Mouse (Mus musculus) adrenal gland, postnatal 4 days (tissue): Measurements from ENCODE around the gene Syne1. TPM values are rescaled to one million over a fixed set of nuclear protein-coding genes. Genes with fewer than 3 reads are reported as not detected.

Experiments used
- DNase-seq, 2 experiments: peaks; one replicate each; pipeline ENCODE4 v3.0.0; 2021 to 2022; ENCODE audit warnings: low spot score in 2 of 2, mixed read lengths in 2 of 2
- total RNA-seq, 2 experiments: library from RNA; stranded (reverse); gene quantifications; 2 replicates each; pipeline ENCODE4 v1.2.3; 2021

Syne1 gene
- total RNA-seq, 2 experiments from 2014 or later: 24.9 to 25.9 TPM

- no peak for DNase-seq
Observed at GRCm38 (mm10) chr10:5439802-5440350, 111.4 kb downstream of the Syne1 start.

GRCm38 (mm10) chr10:5437766-5438165, 113.5 kb downstream of the Syne1 start:
- DNase-seq: no peak

- DNase-seq: no peak
Observed at GRCm38 (mm10) chr10:5423984-5424383, 127.3 kb downstream of the Syne1 start.

- no peak for DNase-seq
Observed at GRCm38 (mm10) chr10:5415730-5416129, 135.6 kb downstream of the Syne1 start.

- DNase-seq: no peak
Observed at GRCm38 (mm10) chr10:5384131-5384776, 167.0 kb downstream of the Syne1 start.

- no peak for DNase-seq
Observed at GRCm38 (mm10) chr10:5381536-5381935, 169.7 kb downstream of the Syne1 start.

GRCm38 (mm10) chr10:5378969-5379368, 172.3 kb downstream of the Syne1 start:
- DNase-seq: no peak

- DNase-seq: no peak
Observed at GRCm38 (mm10) chr10:5369599-5369998, 181.7 kb downstream of the Syne1 start.

GRCm38 (mm10) chr10:5368266-5368665, 183.0 kb downstream of the Syne1 start:
- no peak for DNase-seq

GRCm38 (mm10) chr10:5367465-5368011, 183.7 kb downstream of the Syne1 start:
- no peak for DNase-seq

GRCm38 (mm10) chr10:5360560-5360959, 190.7 kb downstream of the Syne1 start:
- DNase-seq: no peak

- no peak for DNase-seq
Observed at GRCm38 (mm10) chr10:5356614-5357013, 194.7 kb downstream of the Syne1 start.

- no peak for DNase-seq
Observed at GRCm38 (mm10) chr10:5353390-5353789, 197.9 kb downstream of the Syne1 start.

- DNase-seq: no peak
Observed at GRCm38 (mm10) chr10:5346911-5347310, 204.4 kb downstream of the Syne1 start.

- DNase-seq: no peak
Observed at GRCm38 (mm10) chr10:5343211-5343610, 208.1 kb downstream of the Syne1 start.

GRCm38 (mm10) chr10:5336394-5336793, 214.9 kb downstream of the Syne1 start:
- no peak for DNase-seq

GRCm38 (mm10) chr10:5332801-5333200, 218.5 kb downstream of the Syne1 start:
- no peak for DNase-seq

- DNase-seq: no peak
Observed at GRCm38 (mm10) chr10:5326716-5327115, 224.6 kb downstream of the Syne1 start.

- no peak for DNase-seq
Observed at GRCm38 (mm10) chr10:5323741-5324395, 227.4 kb downstream of the Syne1 start.

GRCm38 (mm10) chr10:5322562-5322961, 228.7 kb downstream of the Syne1 start:
- DNase-seq: no peak

- DNase-seq: peak; percentile 40 to 48
Observed at GRCm38 (mm10) chr10:5317602-5318001, 233.7 kb downstream of the Syne1 start.

GRCm38 (mm10) chr10:5312437-5312836, 238.8 kb downstream of the Syne1 start:
- no peak for DNase-seq
